Mouse (Mus musculus): ENCODE data around the gene Ferd3l. TPM values are rescaled to one million over a fixed set of nuclear protein-coding genes. Genes with fewer than 3 reads are reported as not detected.

The Ferd3l gene
- polyA plus RNA-seq, 1 experiment from 2014 or later = not detected

- Histone ChIP-seq H3K27me3 (replicated peaks; ENCODE audit: control insufficient read depth, insufficient read depth, low read length) (peaks cover 83% of the 10 kb centered on the region), H3K9me3 (ENCODE audit: control insufficient read depth) (no peaks in the 10 kb centered on the region), H3K36me3 (ENCODE audit: control insufficient read depth, insufficient read depth) (no peaks in the 10 kb centered on the region), H3K4me1 (replicated peaks; ENCODE audit: control insufficient read depth, insufficient read depth, low read length) (no peaks in the 10 kb centered on the region), H3K4me3 (ENCODE audit: low read depth, low read length) (no peak overlapping the region), H3K9ac (ENCODE audit: low read depth, low read length) (no peak overlapping the region), H3K4me2 (replicated peaks; ENCODE audit: low read depth) (no peak overlapping the region), H3K27ac (ENCODE audit: low read depth, low read length) (no peak overlapping the region)
- no peak for TF ChIP-seq CTCF (IDR thresholded peaks at IDR 0.05; ENCODE audit: low read depth)
- WGBS = 42% methylated on average over 2 of the region's 2 CpGs
- no peak for ATAC-seq
These were observed 36.2 kb downstream of the Ferd3l start for GRCm38 (mm10) chr12:33964427-33964826.

GRCm38 (mm10) chr12:33965661-33966360, 37.6 kb downstream of the Ferd3l start:
- no peak for ATAC-seq
- Histone ChIP-seq H3K9me3 (ENCODE audit: control insufficient read depth) (no peaks in the 10 kb centered on the region), H3K4me3 (ENCODE audit: low read depth, low read length) (no peak overlapping the region), H3K4me2 (replicated peaks; ENCODE audit: low read depth) (no peak overlapping the region), H3K27me3 (replicated peaks; ENCODE audit: control insufficient read depth, insufficient read depth, low read length) (peaks cover 78% of the 10 kb centered on the region), H3K27ac (ENCODE audit: low read depth, low read length) (no peak overlapping the region), H3K4me1 (replicated peaks; ENCODE audit: control insufficient read depth, insufficient read depth, low read length) (no peaks in the 10 kb centered on the region), H3K9ac (ENCODE audit: low read depth, low read length) (no peak overlapping the region), H3K36me3 (ENCODE audit: control insufficient read depth, insufficient read depth) (no peaks in the 10 kb centered on the region)
- no peak for TF ChIP-seq CTCF (IDR thresholded peaks at IDR 0.05; ENCODE audit: low read depth)
- WGBS = 11% methylated on average over 5 of the region's 5 CpGs

- Histone ChIP-seq H3K36me3 (ENCODE audit: control insufficient read depth, insufficient read depth) (no peaks in the 10 kb centered on the region), H3K9me3 (ENCODE audit: control insufficient read depth) (no peaks in the 10 kb centered on the region), H3K4me3 (ENCODE audit: low read depth, low read length) (no peak overlapping the region; the same call in 1 of the 2 replicates), H3K27ac (ENCODE audit: low read depth, low read length) (no peak overlapping the region), H3K4me1 (replicated peaks; ENCODE audit: control insufficient read depth, insufficient read depth, low read length) (no peaks in the 10 kb centered on the region), H3K27me3 (replicated peaks; ENCODE audit: control insufficient read depth, insufficient read depth, low read length) (peaks cover 71% of the 10 kb centered on the region), H3K9ac (ENCODE audit: low read depth, low read length) (no peak overlapping the region), H3K4me2 (replicated peaks; ENCODE audit: low read depth) (peak overlapping the region; percentile 37)
- ATAC-seq = no peak
- no peak for TF ChIP-seq CTCF (IDR thresholded peaks at IDR 0.05; ENCODE audit: low read depth)
- 2% methylated on average over 35 of the region's 35 CpGs for WGBS
These were observed 38.5 kb downstream of the Ferd3l start for GRCm38 (mm10) chr12:33966490-33967415.

GRCm38 (mm10) chr12:33967514-33967913, 39.3 kb downstream of the Ferd3l start:
- no peak for TF ChIP-seq CTCF (IDR thresholded peaks at IDR 0.05; ENCODE audit: low read depth)
- peak overlapping the region; percentile 37 for H3K4me2 ChIP-seq (replicated peaks; ENCODE audit: low read depth)
- H3K36me3 ChIP-seq (ENCODE audit: control insufficient read depth, insufficient read depth) = no peaks in the 10 kb centered on the region
- H3K4me3 ChIP-seq (ENCODE audit: low read depth, low read length) = 0 out of 2 replicates have a peak overlapping the region, but pooled peaks have one; percentile 11
- ATAC-seq = no peak
- 3% methylated on average over 21 of the region's 21 CpGs for WGBS
- no peaks in the 10 kb centered on the region for H3K9me3 ChIP-seq (ENCODE audit: control insufficient read depth)
- no peaks in the 10 kb centered on the region for H3K4me1 ChIP-seq (replicated peaks; ENCODE audit: control insufficient read depth, insufficient read depth, low read length)
- no peak overlapping the region for H3K9ac ChIP-seq (ENCODE audit: low read depth, low read length)
- H3K27me3 ChIP-seq (replicated peaks; ENCODE audit: control insufficient read depth, insufficient read depth, low read length) = peaks cover 63% of the 10 kb centered on the region
- no peak overlapping the region for H3K27ac ChIP-seq (ENCODE audit: low read depth, low read length)

- Histone ChIP-seq H3K27me3 (replicated peaks; ENCODE audit: control insufficient read depth, insufficient read depth, low read length) (peaks cover 59% of the 10 kb centered on the region), H3K9ac (ENCODE audit: low read depth, low read length) (no peak overlapping the region), H3K27ac (ENCODE audit: low read depth, low read length) (no peak overlapping the region), H3K4me3 (ENCODE audit: low read depth, low read length) (0 out of 2 replicates have a peak overlapping the region, but pooled peaks have one; percentile 11), H3K4me1 (replicated peaks; ENCODE audit: control insufficient read depth, insufficient read depth, low read length) (no peaks in the 10 kb centered on the region), H3K4me2 (replicated peaks; ENCODE audit: low read depth) (peak overlapping the region; percentile 37; the same call in 1 of the 2 replicates), H3K36me3 (ENCODE audit: control insufficient read depth, insufficient read depth) (no peaks in the 10 kb centered on the region), H3K9me3 (ENCODE audit: control insufficient read depth) (no peaks in the 10 kb centered on the region)
- 4% methylated on average over 37 of the region's 37 CpGs for WGBS
- no peak for ATAC-seq
- TF ChIP-seq CTCF (IDR thresholded peaks at IDR 0.05; ENCODE audit: low read depth) = no peak
These were observed 40.0 kb downstream of the Ferd3l start for GRCm38 (mm10) chr12:33968041-33968897.

GRCm38 (mm10) chr12:33968898-33969178, 40.6 kb downstream of the Ferd3l start:
- Histone ChIP-seq H3K4me1 (replicated peaks; ENCODE audit: control insufficient read depth, insufficient read depth, low read length) (no peaks in the 10 kb centered on the region), H3K9me3 (ENCODE audit: control insufficient read depth) (no peaks in the 10 kb centered on the region), H3K4me2 (replicated peaks; ENCODE audit: low read depth) (no peak overlapping the region), H3K36me3 (ENCODE audit: control insufficient read depth, insufficient read depth) (no peaks in the 10 kb centered on the region), H3K27ac (ENCODE audit: low read depth, low read length) (no peak overlapping the region), H3K9ac (ENCODE audit: low read depth, low read length) (no peak overlapping the region), H3K27me3 (replicated peaks; ENCODE audit: control insufficient read depth, insufficient read depth, low read length) (peaks cover 54% of the 10 kb centered on the region), H3K4me3 (ENCODE audit: low read depth, low read length) (no peak overlapping the region)
- no peak for TF ChIP-seq CTCF (IDR thresholded peaks at IDR 0.05; ENCODE audit: low read depth)
- WGBS = 17% methylated on average over 4 of the region's 4 CpGs
- ATAC-seq = no peak

Other genes starting within 250 kb of the Ferd3l start
- gene Twist1, start 29.2 kb downstream of the Ferd3l start, polyA plus RNA-seq (2015; fragmentation: Nextera tagmentation; extraction: Ambion mirVana) = 1.8 and 1.9 TPM in 2 replicates